Mouse (Mus musculus) G1E (cell line): ENCODE data around the gene Sec16a.

Experiments used
- CTCF ChIP-seq: IDR thresholded peaks from 2 replicates; pipeline ENCODE4 v1.5.1; 2012; ENCODE audit warnings: low read depth, low read length, inconsistent platforms, mixed read lengths
- GATA1 ChIP-seq: IDR thresholded peaks from 2 replicates; pipeline ENCODE4 v1.6.1; 2012; ENCODE audit warnings: borderline replicate concordance, low read length, inconsistent platforms, mixed read lengths
- GATA2 ChIP-seq: IDR thresholded peaks from 2 replicates; pipeline ENCODE4 v1.6.1; 2012; ENCODE audit warnings: low read depth, low read length, inconsistent platforms, borderline replicate concordance
- TAL1 ChIP-seq: conservative IDR thresholded peaks from 2 replicates; pipeline ENCODE4 v1.6.1; 2012; ENCODE audit warnings: low read depth, low read length, inconsistent platforms, mixed read lengths

DNA sequence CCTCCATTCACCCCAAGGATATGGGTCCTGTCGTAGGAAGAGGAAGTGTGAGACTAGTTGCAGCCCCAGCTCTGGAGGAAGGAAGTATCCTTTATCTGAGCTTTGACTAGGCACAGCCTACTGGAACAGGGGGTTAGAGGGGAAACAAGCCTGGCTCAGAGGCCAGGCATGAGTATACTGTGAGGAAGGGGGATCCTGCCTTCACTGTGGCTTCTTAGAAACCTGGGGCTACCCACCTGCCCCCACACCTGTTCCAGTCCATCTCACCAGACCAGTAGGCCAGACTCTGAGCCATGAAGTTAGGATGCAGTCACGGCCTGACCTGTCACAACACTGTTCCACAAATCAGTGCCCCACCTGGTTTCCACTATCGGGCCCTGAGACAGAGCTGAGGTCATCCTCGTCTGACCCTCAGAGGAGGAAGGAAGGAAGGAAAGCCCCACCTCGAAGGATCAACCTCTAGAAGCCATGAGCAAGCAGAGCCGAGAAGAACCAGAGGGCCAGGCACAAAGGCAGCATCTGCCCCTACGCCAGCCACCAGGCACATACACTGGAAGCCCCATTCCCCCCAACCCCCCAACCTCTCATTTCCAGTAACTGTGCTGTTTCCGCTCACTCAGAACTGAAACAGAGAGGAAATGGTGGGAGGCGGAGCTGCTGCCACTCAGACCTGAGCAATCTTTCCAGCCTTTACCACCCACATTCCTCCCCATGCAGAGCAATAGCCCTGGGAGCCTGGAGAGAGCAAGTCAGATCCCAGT is 48.2 kb upstream of the Sec16a start:
- TF ChIP-seq CTCF, result no peak
- no peak for TF ChIP-seq GATA1
- no peak for TF ChIP-seq TAL1
- no peak for TF ChIP-seq GATA2
